Mouse (Mus musculus) liver, embryonic 14.5 days (tissue): ENCODE data around the gene Pou2f2. TPM values are rescaled to one million over a fixed set of nuclear protein-coding genes. Genes with fewer than 3 reads are reported as not detected.

Experiments
- ATAC-seq: fragments of 200-750 bp; cut with Nextera tagmentation; 2 replicates; pipeline ENCODE4 v1.8.0; 2017; ENCODE audit warnings: moderate number of reproducible peaks, mild to moderate bottlenecking, moderate library complexity; ENCODE audit not compliant: insufficient read depth
- DNase-seq, 3 experiments: peaks; one replicate each; pipeline ENCODE4 v3.0.0-alpha.2; 2012 to 2013; ENCODE audit warnings: low read depth in 3 of 3, low spot score in 3 of 3
- H3K27ac ChIP-seq: fragments of 300-500 bp; sonication (generic); 2 replicates; pipeline ENCODE4 v1.5.1; 2014; ENCODE audit warnings: moderate library complexity, mild to moderate bottlenecking, control low read depth, inconsistent platforms
- H3K27me3 ChIP-seq: fragments of 300-500 bp; sonication (generic); 2 replicates; pipeline ENCODE4 v1.6.1; 2014; ENCODE audit warnings: mild to moderate bottlenecking, low read length, moderate library complexity; ENCODE audit not compliant: control insufficient read depth, insufficient read depth
- H3K36me3 ChIP-seq: fragments of 300-500 bp; sonication (generic); replicated peaks from 2 replicates; pipeline ENCODE4 v1.6.1; 2014; ENCODE audit warnings: low read depth; ENCODE audit not compliant: control insufficient read depth, insufficient read depth
- H3K4me1 ChIP-seq, 2 experiments: fragments of 200-500 bp in 1 of 2; fragments of 300-500 bp in 1 of 2; sonication (generic) in 1 of 2; replicated peaks; 2 replicates each; pipeline ENCODE4 v1.6.1; 2012 to 2014; ENCODE audit warnings: antibody characterized with exemption in 1 of 2, inconsistent platforms in 1 of 2, low read length in 1 of 2; ENCODE audit not compliant: control insufficient read depth in 2 of 2, insufficient read depth in 2 of 2
- H3K4me2 ChIP-seq: fragments of 300-500 bp; sonication (generic); 2 replicates; pipeline ENCODE4 v1.6.1; 2014; ENCODE audit warnings: low read depth, mild to moderate bottlenecking, control low read depth, moderate library complexity
- H3K4me3 ChIP-seq, 2 experiments: fragments of 200-500 bp in 1 of 2; fragments of 300-500 bp in 1 of 2; sonication (generic) in 1 of 2; 2 replicates each; pipeline ENCODE4 v1.5.1; 2012 to 2014; ENCODE audit warnings: low read depth in 2 of 2, low read length in 2 of 2, mild to moderate bottlenecking in 2 of 2, control low read depth in 1 of 2, inconsistent platforms in 1 of 2, moderate library complexity in 1 of 2; ENCODE audit not compliant: insufficient read depth in 1 of 2
- H3K9ac ChIP-seq: fragments of 300-500 bp; sonication (generic); replicated peaks from 2 replicates; pipeline ENCODE4 v1.6.1; 2014; ENCODE audit warnings: mild to moderate bottlenecking, control low read depth, moderate library complexity
- H3K9me3 ChIP-seq: fragments of 300-500 bp; sonication (generic); 2 replicates; pipeline ENCODE4 v1.6.1; 2016; ENCODE audit warnings: low read length, mixed read lengths; ENCODE audit not compliant: control insufficient read depth
- CTCF ChIP-seq: IDR thresholded peaks from 2 replicates; pipeline ENCODE4 v1.5.1; 2016; ENCODE audit warnings: antibody characterized with exemption, low read depth, control low read depth
- EP300 ChIP-seq: IDR thresholded peaks from 2 replicates; pipeline ENCODE4 v1.6.1; 2016; ENCODE audit warnings: antibody characterized with exemption, low read depth
- WGBS: fragments of 180-500 bp; shearing (Covaris S2); extraction: QIAGEN DNeasy Blood & Tissue Kit; methylation state at CpG from one replicate; pipeline ENCODE4 v1.1.7; 2014; ENCODE audit not compliant: insufficient replicate concordance; 5-methylcytosine and 5-hydroxymethylcytosine counted together
- polyA plus RNA-seq, 2 experiments: library from polyadenylated mRNA; depleted of rRNA in 1 of 2; stranded (reverse) in 1 of 2; unstranded in 1 of 2; fragments of >200 nt; fragmentation: Nextera tagmentation in 1 of 2; extraction: Ambion mirVana in 1 of 2; gene quantifications; 2 replicates each; pipeline versions ENCODE4 v1.2.1 to v1.2.3; 2012 to 2014

Gene Pou2f2
- polyA plus RNA-seq, 2 experiments: 0.73 to 0.94 TPM

- WGBS: 74% methylated on average over 16 of the region's 16 CpGs
- ATAC-seq (no peak), DNase-seq (no peak)
- H3K4me3 ChIP-seq: no peak overlapping the region
- no peaks in the 10 kb centered on the region for H3K27me3 ChIP-seq
- TF ChIP-seq EP300: no peak
- no peak for TF ChIP-seq CTCF
- no peak overlapping the region for H3K9ac ChIP-seq
- no peak overlapping the region for H3K4me2 ChIP-seq
- H3K36me3 ChIP-seq: peaks cover 89% of the 10 kb centered on the region
- no peaks in the 10 kb centered on the region for H3K9me3 ChIP-seq
- H3K4me1 ChIP-seq: peaks cover 17 to 30% of the 10 kb centered on the region in 2 experiments
- H3K27ac ChIP-seq: no peak overlapping the region
Measured at GRCm38 (mm10) chr7:25206094-25206830, 26.7 kb upstream of the Pou2f2 start.

- no peak overlapping the region for H3K4me3 ChIP-seq
- H3K4me1 ChIP-seq: peaks cover 17 to 28% of the 10 kb centered on the region in 2 experiments
- ATAC-seq (no peak), DNase-seq (no peak)
- no peak overlapping the region for H3K9ac ChIP-seq
- no peak overlapping the region; the same call in 1 of the 2 replicates for H3K4me2 ChIP-seq
- H3K27ac ChIP-seq: no peak overlapping the region
- H3K36me3 ChIP-seq: peaks cover 82% of the 10 kb centered on the region
- no peak for TF ChIP-seq CTCF
- TF ChIP-seq EP300: no peak
- no peaks in the 10 kb centered on the region for H3K27me3 ChIP-seq
- no peaks in the 10 kb centered on the region for H3K9me3 ChIP-seq
- 40% methylated on average over 16 of the region's 16 CpGs for WGBS
Measured at GRCm38 (mm10) chr7:25205355-25206093, 26.0 kb upstream of the Pou2f2 start.

GRCm38 (mm10) chr7:25203624-25204023 lies 24.1 kb upstream of the Pou2f2 start:
- ATAC-seq (no peak), DNase-seq (no peak)
- H3K9ac ChIP-seq: no peak overlapping the region
- peaks cover 64% of the 10 kb centered on the region for H3K36me3 ChIP-seq
- peaks cover 6 to 10% of the 10 kb centered on the region in 2 experiments for H3K4me1 ChIP-seq
- TF ChIP-seq EP300 (no peak), CTCF (no peak)
- no peak overlapping the region for H3K4me2 ChIP-seq
- H3K27ac ChIP-seq: no peak overlapping the region
- H3K27me3 ChIP-seq: no peaks in the 10 kb centered on the region
- WGBS: 76% methylated on average over 19 of the region's 20 CpGs
- no peaks in the 10 kb centered on the region for H3K9me3 ChIP-seq
- no peak overlapping the region for H3K4me3 ChIP-seq

GRCm38 (mm10) chr7:25197384-25198018 lies 18.0 kb upstream of the Pou2f2 start:
- no peak overlapping the region for H3K9ac ChIP-seq
- H3K9me3 ChIP-seq: no peaks in the 10 kb centered on the region
- WGBS: 63% methylated on average over 10 of the region's 10 CpGs
- TF ChIP-seq EP300 (no peak), CTCF (no peak)
- no peak overlapping the region for H3K4me3 ChIP-seq
- peaks cover 34 to 37% of the 10 kb centered on the region in 2 experiments for H3K4me1 ChIP-seq
- ATAC-seq (no peak), DNase-seq (no peak)
- H3K27ac ChIP-seq: no peak overlapping the region
- H3K27me3 ChIP-seq: no peaks in the 10 kb centered on the region
- H3K36me3 ChIP-seq: peaks cover 4% of the 10 kb centered on the region
- H3K4me2 ChIP-seq: no peak overlapping the region

- no peak for DNase-seq
- Histone ChIP-seq H3K27me3 (no peaks in the 10 kb centered on the region), H3K36me3 (no peaks in the 10 kb centered on the region; the same call in 1 of the 2 replicates), H3K27ac (peak overlapping the region; percentile 69), H3K4me3 (no peak overlapping the region), H3K9me3 (no peaks in the 10 kb centered on the region), H3K4me1 (peaks cover 34 to 37% of the 10 kb centered on the region in 2 experiments), H3K9ac (no peak overlapping the region), H3K4me2 (no peak overlapping the region)
- no peak for ATAC-seq
- 53% methylated on average over 9 of the region's 9 CpGs for WGBS
- TF ChIP-seq EP300 (no peak), CTCF (no peak)
Measured at GRCm38 (mm10) chr7:25196107-25196506, 16.6 kb upstream of the Pou2f2 start.
